Mouse (Mus musculus) midbrain, embryonic 16.5 days (tissue): ENCODE data around the gene Igsf8. TPM values are rescaled to one million over a fixed set of nuclear protein-coding genes. Genes with fewer than 3 reads are reported as not detected.

Source experiments
- ATAC-seq: fragments of 200-750 bp; cut with Nextera tagmentation; 2 replicates; pipeline ENCODE4 v1.8.0; 2017; ENCODE audit warnings: moderate TSS enrichment
- H3K27ac ChIP-seq: fragments of 300-500 bp; sonication (generic); 2 replicates; pipeline ENCODE4 v1.5.1; 2014; ENCODE audit warnings: mild to moderate bottlenecking, low read length, mixed read lengths
- H3K27me3 ChIP-seq: fragments of 300-500 bp; sonication (generic); 2 replicates; pipeline ENCODE4 v1.6.1; 2014; ENCODE audit warnings: low read depth, low read length, mixed read lengths; ENCODE audit not compliant: control insufficient read depth, insufficient read depth
- H3K36me3 ChIP-seq: fragments of 300-500 bp; sonication (generic); 2 replicates; pipeline ENCODE4 v1.6.1; 2014; ENCODE audit warnings: mild to moderate bottlenecking, low read length, moderate library complexity, mixed read lengths; ENCODE audit not compliant: control insufficient read depth, insufficient read depth
- H3K4me1 ChIP-seq: fragments of 300-500 bp; sonication (generic); 2 replicates; pipeline ENCODE4 v1.6.1; 2014; ENCODE audit warnings: mild to moderate bottlenecking, low read length, mixed read lengths; ENCODE audit not compliant: control insufficient read depth, insufficient read depth
- H3K4me2 ChIP-seq: fragments of 300-500 bp; sonication (generic); 2 replicates; pipeline ENCODE4 v1.6.1; 2014; ENCODE audit warnings: mild to moderate bottlenecking, low read length, mixed read lengths
- H3K4me3 ChIP-seq: fragments of 300-500 bp; sonication (generic); 2 replicates; pipeline ENCODE4 v1.5.1; 2014; ENCODE audit warnings: low read depth, mild to moderate bottlenecking, low read length, moderate library complexity, mixed read lengths
- H3K9ac ChIP-seq: fragments of 300-500 bp; sonication (generic); 2 replicates; pipeline ENCODE4 v1.6.1; 2014; ENCODE audit warnings: low read depth, low read length, mixed read lengths
- H3K9me3 ChIP-seq: fragments of 300-500 bp; sonication (generic); replicated peaks from 2 replicates; pipeline ENCODE4 v1.6.1; 2014; ENCODE audit warnings: mild to moderate bottlenecking, low read length, mixed read lengths; ENCODE audit not compliant: control insufficient read depth, poor library complexity, severe bottlenecking
- WGBS: fragments of 180-500 bp; shearing (Covaris S2); extraction: QIAGEN DNeasy Blood & Tissue Kit; methylation state at CpG from one replicate; pipeline ENCODE4 v1.1.7; 2014; 5-methylcytosine and 5-hydroxymethylcytosine counted together
- polyA plus RNA-seq: library from polyadenylated mRNA; unstranded; fragments of >200 nt; fragmentation: Nextera tagmentation; extraction: Ambion mirVana; gene quantifications from 2 replicates; pipeline ENCODE4 v1.2.1, GENCODE M21; 2015

Igsf8 gene
- polyA plus RNA-seq, 1 experiment from 2014 or later = 63.9 TPM

DNA sequence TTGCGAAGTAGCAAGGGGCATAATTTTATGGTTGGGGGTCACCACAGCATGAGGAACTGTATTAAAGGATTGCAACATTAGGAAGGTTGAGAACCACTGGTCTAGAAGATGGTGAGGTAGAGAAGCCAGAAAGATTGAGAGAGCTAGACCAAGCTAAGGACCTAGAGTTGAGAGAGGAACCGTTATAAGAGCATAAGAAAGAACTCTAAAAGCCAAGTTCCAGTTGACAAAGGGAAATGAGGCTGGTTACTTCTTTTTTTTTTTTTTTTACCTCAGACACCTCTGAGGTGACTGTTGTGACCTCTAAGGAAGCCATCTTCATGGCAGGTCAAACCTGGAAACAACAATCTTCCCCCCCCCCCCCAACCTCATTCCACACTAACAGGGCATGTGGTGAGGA is 43.7 kb downstream of the Igsf8 start:
- 98% methylated on average over 2 of the region's 2 CpGs for WGBS

DNA sequence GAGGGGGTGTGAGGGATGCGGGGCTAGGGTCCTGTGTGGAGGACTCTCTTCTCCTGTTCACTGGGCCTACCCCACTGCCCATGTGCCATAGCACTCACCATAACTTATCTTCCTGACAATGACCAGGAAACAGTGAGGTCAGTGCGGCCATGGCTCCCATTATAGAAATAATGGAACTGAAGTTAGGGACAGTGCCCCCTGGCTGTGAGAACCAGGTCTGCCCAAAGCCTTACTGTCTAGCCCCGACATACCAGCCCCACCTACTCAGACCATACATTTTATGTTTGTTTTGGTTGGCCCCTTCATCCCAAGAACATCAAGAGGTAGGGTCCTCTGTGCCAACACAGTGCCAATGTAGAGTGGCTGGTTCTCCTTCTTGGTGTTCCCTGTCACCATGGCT is 44.2 kb downstream of the Igsf8 start:
- H3K27ac ChIP-seq = no peak overlapping the region
- no peaks in the 10 kb centered on the region for H3K36me3 ChIP-seq
- H3K9me3 ChIP-seq = no peaks in the 10 kb centered on the region
- no peak overlapping the region for H3K9ac ChIP-seq
- no peak overlapping the region for H3K4me2 ChIP-seq
- ATAC-seq = no peak
- H3K4me3 ChIP-seq = no peak overlapping the region
- 78% methylated on average over 3 of the region's 3 CpGs for WGBS
- H3K4me1 ChIP-seq = peaks cover 20% of the 10 kb centered on the region
- H3K27me3 ChIP-seq = no peaks in the 10 kb centered on the region

More for the DNA sequence above, 43.7 kb downstream of the Igsf8 start:
- H3K9me3 ChIP-seq = no peaks in the 10 kb centered on the region
- no peak overlapping the region for H3K4me2 ChIP-seq
- no peaks in the 10 kb centered on the region for H3K27me3 ChIP-seq
- ATAC-seq = no peak
- no peaks in the 10 kb centered on the region for H3K36me3 ChIP-seq
- H3K4me1 ChIP-seq = peaks cover 18% of the 10 kb centered on the region
- no peak overlapping the region for H3K4me3 ChIP-seq
- H3K27ac ChIP-seq = no peak overlapping the region
- no peak overlapping the region for H3K9ac ChIP-seq

GRCm38 (mm10) chr1:172306196-172306595 is 44.8 kb downstream of the Igsf8 start:
- 92% methylated on average over 4 of the region's 4 CpGs for WGBS
- no peak overlapping the region for H3K9ac ChIP-seq
- H3K4me1 ChIP-seq = peaks cover 21% of the 10 kb centered on the region
- no peak overlapping the region for H3K27ac ChIP-seq
- no peak overlapping the region for H3K4me2 ChIP-seq
- no peaks in the 10 kb centered on the region for H3K36me3 ChIP-seq
- no peaks in the 10 kb centered on the region for H3K9me3 ChIP-seq
- H3K27me3 ChIP-seq = no peaks in the 10 kb centered on the region
- no peak for ATAC-seq
- H3K4me3 ChIP-seq = no peak overlapping the region

- Histone ChIP-seq H3K27me3 (no peaks in the 10 kb centered on the region), H3K4me3 (no peak overlapping the region), H3K27ac (peak overlapping the region; percentile 53), H3K4me1 (peaks cover 24% of the 10 kb centered on the region), H3K9ac (no peak overlapping the region), H3K36me3 (no peaks in the 10 kb centered on the region), H3K4me2 (no peak overlapping the region), H3K9me3 (no peaks in the 10 kb centered on the region)
- WGBS = 74% methylated on average over 6 of the region's 6 CpGs
- no peak for ATAC-seq
Measured at GRCm38 (mm10) chr1:172306885-172307284, 45.4 kb downstream of the Igsf8 start.

GRCm38 (mm10) chr1:172307936-172308335 is 46.5 kb downstream of the Igsf8 start:
- no peaks in the 10 kb centered on the region for H3K36me3 ChIP-seq
- no peak overlapping the region for H3K4me2 ChIP-seq
- H3K9ac ChIP-seq = no peak overlapping the region
- no peaks in the 10 kb centered on the region for H3K9me3 ChIP-seq
- H3K27ac ChIP-seq = peak overlapping the region; percentile 13; the same call in 1 of the 2 replicates
- H3K27me3 ChIP-seq = no peaks in the 10 kb centered on the region
- H3K4me3 ChIP-seq = no peak overlapping the region
- no peak for ATAC-seq
- peaks cover 27% of the 10 kb centered on the region for H3K4me1 ChIP-seq
- 62% methylated on average over 10 of the region's 10 CpGs for WGBS

- 82% methylated on average over 1 of the region's 1 CpGs for WGBS
- Histone ChIP-seq H3K9ac (no peak overlapping the region), H3K27me3 (no peaks in the 10 kb centered on the region), H3K4me1 (peaks cover 32% of the 10 kb centered on the region), H3K4me3 (no peak overlapping the region), H3K27ac (no peak overlapping the region), H3K4me2 (no peak overlapping the region), H3K36me3 (no peaks in the 10 kb centered on the region), H3K9me3 (no peaks in the 10 kb centered on the region)
- no peak for ATAC-seq
Measured at GRCm38 (mm10) chr1:172308409-172308808, 47.0 kb downstream of the Igsf8 start.

GRCm38 (mm10) chr1:172309699-172310398 is 48.4 kb downstream of the Igsf8 start:
- WGBS = under 1% methylated on average over 14 of the region's 14 CpGs
- H3K9me3 ChIP-seq = no peaks in the 10 kb centered on the region
- no peaks in the 10 kb centered on the region for H3K27me3 ChIP-seq
- peak; percentile 76 for ATAC-seq
- peak overlapping the region; percentile 89 for H3K4me2 ChIP-seq
- H3K36me3 ChIP-seq = no peaks in the 10 kb centered on the region
- H3K4me1 ChIP-seq = peaks cover 36% of the 10 kb centered on the region
- peak overlapping the region; percentile 37 for H3K4me3 ChIP-seq
- peak overlapping the region; percentile 85 for H3K27ac ChIP-seq
- H3K9ac ChIP-seq = peak overlapping the region; percentile 68

GRCm38 (mm10) chr1:172311248-172311906 is 49.9 kb downstream of the Igsf8 start:
- H3K4me2 ChIP-seq = peak overlapping the region; percentile 84
- peaks cover 41% of the 10 kb centered on the region for H3K4me1 ChIP-seq
- peak overlapping the region; percentile 76 for H3K27ac ChIP-seq
- H3K9ac ChIP-seq = peak overlapping the region; percentile 78
- peak overlapping the region; percentile 64 for H3K4me3 ChIP-seq
- H3K9me3 ChIP-seq = no peaks in the 10 kb centered on the region
- ATAC-seq = peak; percentile 1; the same call in 1 of the 2 replicates
- no peaks in the 10 kb centered on the region for H3K27me3 ChIP-seq
- 8% methylated on average over 23 of the region's 23 CpGs for WGBS
- H3K36me3 ChIP-seq = no peaks in the 10 kb centered on the region
